Mouse (Mus musculus) common myeloid progenitor, adult 5-6 weeks (primary cell): ENCODE measurements around the gene Timm29. TPM values are rescaled to one million over a fixed set of nuclear protein-coding genes. Genes with fewer than 3 reads are reported as not detected.

ENCODE experiments used
- ATAC-seq: replicated peaks from 2 replicates; pipeline ENCODE4 v1.8.0; 2016; ENCODE audit warnings: low read depth, mild to moderate bottlenecking, moderate TSS enrichment, inconsistent platforms; ENCODE audit not compliant: poor library complexity, severe bottlenecking
- total RNA-seq: library from RNA; stranded (forward); fragments of 200-1000, 187-1606 nt; gene quantifications from 2 replicates; pipeline ENCODE4 v1.2.3, GENCODE M21; 2017

Timm29 gene
- total RNA-seq, 1 experiment from 2014 or later, result 42.6 TPM

- ATAC-seq, result no peak
These were observed 22.5 kb downstream of the Timm29 start for GRCm38 (mm10) chr9:21614864-21615616.

GRCm38 (mm10) chr9:21615617-21616231 is 23.2 kb downstream of the Timm29 start, which contains the start of gene Smarca4:
TSS of gene Smarca4 (plus strand) at chr9:21616169.
- ATAC-seq, result peak; percentile 93

- ATAC-seq, result peak; percentile 61
These were observed 23.8 kb downstream of the Timm29 start for GRCm38 (mm10) chr9:21616232-21616781.

GRCm38 (mm10) chr9:21617066-21617465 is 24.5 kb downstream of the Timm29 start:
- ATAC-seq, result no peak

- ATAC-seq, result no peak
These were observed 27.7 kb downstream of the Timm29 start for GRCm38 (mm10) chr9:21620229-21620628.

GRCm38 (mm10) chr9:21622676-21623075 is 30.2 kb downstream of the Timm29 start:
- no peak for ATAC-seq

GRCm38 (mm10) chr9:21625342-21626339 is 33.1 kb downstream of the Timm29 start:
- ATAC-seq, result no peak

- no peak for ATAC-seq
These were observed 34.0 kb downstream of the Timm29 start for GRCm38 (mm10) chr9:21626571-21626970.

GRCm38 (mm10) chr9:21627145-21627795 is 34.7 kb downstream of the Timm29 start:
- ATAC-seq, result no peak

GRCm38 (mm10) chr9:21630673-21631072 is 38.2 kb downstream of the Timm29 start:
- ATAC-seq, result peak; percentile 73

- no peak for ATAC-seq
These were observed 40.6 kb downstream of the Timm29 start for GRCm38 (mm10) chr9:21633106-21633505.

- ATAC-seq, result no peak
These were observed 43.1 kb downstream of the Timm29 start for GRCm38 (mm10) chr9:21635639-21636038.

- ATAC-seq, result no peak
These were observed 46.5 kb downstream of the Timm29 start for GRCm38 (mm10) chr9:21639031-21639430.

Other genes starting within 250 kb of the Timm29 start
- gene Ilf3, start 224.9 kb upstream of the Timm29 start, total RNA-seq, result 73.7 and 95.9 TPM in 2 replicates
- 22.5 and 25.5 TPM in 2 replicates for gene Qtrt1, start 180.9 kb upstream of the Timm29 start, total RNA-seq
- 53.9 and 65.9 TPM in 2 replicates for gene Dnm2, start 167.8 kb upstream of the Timm29 start, total RNA-seq
- gene Tmed1, start 82.5 kb upstream of the Timm29 start, total RNA-seq, result 13.8 and 17.1 TPM in 2 replicates
- gene AB124611, start 66.5 kb upstream of the Timm29 start, total RNA-seq, result 0.39 and 2.6 TPM in 2 replicates
- 26.4 and 50.2 TPM in 2 replicates for gene Carm1, start 45.8 kb upstream of the Timm29 start, total RNA-seq
- 4.0 and 6.2 TPM in 2 replicates for gene Yipf2, start 106 bp downstream of the Timm29 start, total RNA-seq
- gene Smarca4, start 23.4 kb downstream of the Timm29 start, total RNA-seq, result 69.7 and 94.1 TPM in 2 replicates
- 18.4 and 19.0 TPM in 2 replicates for gene Ldlr, start 130.8 kb downstream of the Timm29 start, total RNA-seq
- gene Spc24, start 167.6 kb downstream of the Timm29 start, total RNA-seq, result 120 and 131 TPM in 2 replicates
- gene Kank2, start 206.0 kb downstream of the Timm29 start, total RNA-seq, result 1.3 and 1.4 TPM in 2 replicates
- not detected in 2 replicates for gene Angptl8, start 242.8 kb downstream of the Timm29 start, total RNA-seq